Mouse (Mus musculus) liver, adult 2 months (tissue): ENCODE data around the gene Sgca.

Experiments used
- CTCF ChIP-seq: fragments of 200-500 bp; IDR thresholded peaks from 2 replicates; pipeline ENCODE4 v1.5.1; 2011; ENCODE audit warnings: low read depth, low read length, control low read depth
- POLR2A ChIP-seq: fragments of 200-500 bp; IDR thresholded peaks from 2 replicates; pipeline ENCODE4 v1.6.1; 2011; ENCODE audit warnings: low read length, control low read depth; ENCODE audit not compliant: insufficient read depth; ENCODE audit errors: extremely low read depth

GRCm38 (mm10) chr11:94937787-94938186 lies 38.3 kb downstream of the Sgca start:
- TF ChIP-seq POLR2A (no peak), CTCF (no peak)
